Mouse (Mus musculus): Measurements from ENCODE around the gene Bptf. TPM values are rescaled to one million over a fixed set of nuclear protein-coding genes. Genes with fewer than 3 reads are reported as not detected.
A peak's percentile ranks its signal among the peaks of the same experiment; 100 is the strongest.
"Not testable (repeated sequence)": the region's sequence is repeated elsewhere in the genome, so short reads cannot be mapped to it uniquely, and the experiment has no call there.

Gene Bptf
- polyA plus RNA-seq, 1 experiment from 2014 or later: 41.0 TPM

DNA sequence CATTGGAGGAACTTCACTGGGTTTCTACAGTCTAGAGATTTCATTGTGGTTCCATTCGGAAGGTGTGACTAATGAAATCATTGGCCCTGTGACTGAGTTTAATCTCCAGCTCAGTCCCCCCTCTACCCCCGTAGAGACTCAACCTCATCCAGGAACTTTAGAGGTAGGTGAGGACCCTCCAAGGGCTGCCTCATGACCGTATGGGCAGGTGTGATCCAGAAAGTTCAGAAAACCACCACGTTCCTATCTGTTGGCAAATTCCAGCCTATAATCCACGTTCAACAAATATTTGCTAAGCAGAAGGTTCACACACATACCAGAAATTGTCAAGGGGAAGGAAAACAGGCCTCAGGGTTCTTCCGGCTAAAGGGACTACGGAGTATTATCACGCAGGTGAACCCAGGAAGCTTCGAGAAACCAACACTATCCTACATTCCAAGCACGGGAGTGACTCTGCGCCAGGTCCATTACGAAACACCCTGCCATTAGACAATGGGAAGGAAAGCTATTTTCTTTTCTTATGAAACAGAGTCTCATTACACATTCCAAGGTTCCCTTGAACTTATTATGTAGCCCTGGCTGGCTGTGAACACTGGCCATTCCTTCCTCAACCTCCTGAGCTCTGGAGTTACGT, 109.8 kb downstream of the Bptf start:
- H3K4me2 ChIP-seq (replicated peaks): no peak overlapping the region
- WGBS: 90% methylated on average over 13 of the region's 13 CpGs
- no peak for ATAC-seq (ENCODE audit: low FRiP score)
- peaks cover 32% of the 10 kb centered on the region for H3K4me1 ChIP-seq
- no peaks in the 10 kb centered on the region for H3K27me3 ChIP-seq
- H3K9me3 ChIP-seq (replicated peaks): no peaks in the 10 kb centered on the region
- H3K27ac ChIP-seq: no peak overlapping the region
- H3K36me3 ChIP-seq: no peaks in the 10 kb centered on the region
- no peak overlapping the region for H3K9ac ChIP-seq
- H3K4me3 ChIP-seq: no peak overlapping the region

DNA sequence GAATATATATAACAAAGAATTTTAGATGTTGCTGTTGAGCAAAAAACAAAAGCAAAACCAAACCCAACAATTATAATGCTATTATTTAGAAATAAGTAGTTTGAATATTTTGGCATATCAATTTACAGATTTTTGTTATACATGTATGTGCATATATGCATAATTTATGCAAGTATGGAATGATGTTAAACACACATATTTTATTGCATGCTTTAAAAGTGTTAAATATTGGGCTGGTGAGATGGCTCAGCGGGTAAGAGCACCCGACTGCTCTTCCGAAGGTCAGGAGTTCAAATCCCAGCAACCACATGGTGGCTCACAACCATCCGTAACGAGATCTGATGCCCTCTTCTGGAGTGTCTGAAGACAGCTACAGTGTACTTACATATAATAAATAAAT, 112.2 kb downstream of the Bptf start:
- H3K9me3 ChIP-seq (replicated peaks); H3K27ac ChIP-seq; H3K36me3 ChIP-seq; H3K4me3 ChIP-seq; H3K4me2 ChIP-seq (replicated peaks); H3K4me1 ChIP-seq; H3K27me3 ChIP-seq; ATAC-seq (ENCODE audit: low FRiP score); H3K9ac ChIP-seq: not testable (repeated sequence)
- 88% methylated on average over 5 of the region's 5 CpGs for WGBS

DNA sequence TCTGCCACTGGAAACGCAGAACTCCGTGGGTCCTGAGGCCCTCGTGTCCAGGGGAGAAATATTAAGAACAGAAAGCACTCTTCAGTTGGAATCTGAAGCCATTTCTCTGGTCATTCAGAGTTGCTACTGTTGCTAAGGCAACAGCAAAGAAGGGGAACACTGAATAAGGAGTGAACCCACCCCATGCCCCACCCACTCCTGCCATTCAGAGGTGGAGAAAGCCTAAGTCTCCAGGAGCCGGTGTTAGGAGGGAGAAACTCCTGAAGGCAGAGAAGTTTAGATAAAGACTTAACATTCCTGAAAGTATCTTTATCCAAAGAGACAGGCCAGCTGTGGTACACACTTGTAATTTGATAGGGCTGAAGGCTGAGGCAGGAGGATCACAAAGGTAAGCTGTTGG, 112.6 kb downstream of the Bptf start:
- Histone ChIP-seq H3K4me3 (no peak overlapping the region), H3K9ac (no peak overlapping the region), H3K27me3 (no peaks in the 10 kb centered on the region), H3K27ac (no peak overlapping the region), H3K4me2 (replicated peaks) (no peak overlapping the region), H3K4me1 (peaks cover 5% of the 10 kb centered on the region; the same call in 1 of the 2 replicates), H3K9me3 (replicated peaks) (no peaks in the 10 kb centered on the region), H3K36me3 (no peaks in the 10 kb centered on the region)
- no peak for ATAC-seq (ENCODE audit: low FRiP score)
- WGBS: 48% methylated on average over 4 of the region's 4 CpGs

DNA sequence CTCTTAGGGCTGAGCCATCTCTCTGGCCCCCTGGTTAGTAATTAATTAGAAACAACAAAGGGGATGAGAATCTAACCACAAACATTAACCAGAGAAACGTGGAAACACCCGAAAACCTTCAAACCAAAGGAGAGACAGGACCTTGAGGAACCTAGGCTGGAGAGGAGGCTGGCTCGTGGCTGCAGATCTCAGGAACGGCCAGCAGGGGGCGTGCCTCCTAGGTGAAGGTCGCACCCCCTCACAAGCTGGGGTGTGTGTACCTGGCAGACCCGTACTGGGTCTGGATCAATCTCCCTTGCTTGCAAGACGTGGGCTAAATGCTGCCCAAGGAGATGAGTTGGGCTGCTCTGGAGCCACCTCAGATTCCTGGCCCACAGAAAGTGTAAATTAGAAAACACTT, 113.3 kb downstream of the Bptf start:
- no peak for ATAC-seq (ENCODE audit: low FRiP score)
- no peak overlapping the region for H3K27ac ChIP-seq
- no peak overlapping the region for H3K4me3 ChIP-seq
- no peak overlapping the region for H3K9ac ChIP-seq
- H3K9me3 ChIP-seq (replicated peaks): 0 out of 2 replicates have a peak, but pooled peaks cover 3% of the 10 kb centered on the region
- H3K36me3 ChIP-seq: no peaks in the 10 kb centered on the region
- H3K4me1 ChIP-seq: no peaks in the 10 kb centered on the region
- 30% methylated on average over 8 of the region's 8 CpGs for WGBS
- no peak overlapping the region for H3K4me2 ChIP-seq (replicated peaks)
- H3K27me3 ChIP-seq: no peaks in the 10 kb centered on the region

DNA sequence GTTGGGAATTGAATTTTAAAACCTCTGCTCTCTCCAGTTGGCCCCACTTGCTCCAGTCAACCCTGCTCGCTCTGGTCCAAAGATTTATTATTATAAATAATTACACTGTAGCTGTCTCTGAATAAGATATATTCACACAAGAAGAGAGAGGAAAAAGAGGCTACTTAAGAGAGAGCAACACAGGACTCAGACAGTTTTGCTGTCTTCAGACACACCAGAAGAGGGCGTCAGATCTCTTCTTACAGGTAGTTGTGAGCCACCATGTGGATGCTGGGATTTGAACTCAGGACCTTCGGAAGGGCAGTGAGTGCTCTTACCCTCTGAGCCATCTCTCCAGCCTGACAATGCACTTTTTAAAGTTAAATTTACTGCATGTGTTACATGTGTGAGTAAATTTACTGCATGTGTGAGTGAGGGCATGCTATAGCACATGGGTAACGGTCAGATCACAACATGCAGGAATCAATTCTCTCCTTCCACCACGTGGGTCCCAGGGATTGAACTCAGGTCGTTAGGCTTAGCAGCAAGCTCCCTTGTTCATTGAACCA, 114.5 kb downstream of the Bptf start:
- no peaks in the 10 kb centered on the region for H3K36me3 ChIP-seq
- no peak overlapping the region for H3K4me2 ChIP-seq (replicated peaks)
- ATAC-seq (ENCODE audit: low FRiP score): no peak
- H3K9ac ChIP-seq: no peak overlapping the region
- H3K9me3 ChIP-seq (replicated peaks): 0 out of 2 replicates have a peak, but pooled peaks cover 3% of the 10 kb centered on the region
- H3K27ac ChIP-seq: no peak overlapping the region
- H3K4me3 ChIP-seq: no peak overlapping the region
- WGBS: 58% methylated on average over 6 of the region's 6 CpGs
- no peaks in the 10 kb centered on the region for H3K4me1 ChIP-seq
- no peaks in the 10 kb centered on the region for H3K27me3 ChIP-seq

DNA sequence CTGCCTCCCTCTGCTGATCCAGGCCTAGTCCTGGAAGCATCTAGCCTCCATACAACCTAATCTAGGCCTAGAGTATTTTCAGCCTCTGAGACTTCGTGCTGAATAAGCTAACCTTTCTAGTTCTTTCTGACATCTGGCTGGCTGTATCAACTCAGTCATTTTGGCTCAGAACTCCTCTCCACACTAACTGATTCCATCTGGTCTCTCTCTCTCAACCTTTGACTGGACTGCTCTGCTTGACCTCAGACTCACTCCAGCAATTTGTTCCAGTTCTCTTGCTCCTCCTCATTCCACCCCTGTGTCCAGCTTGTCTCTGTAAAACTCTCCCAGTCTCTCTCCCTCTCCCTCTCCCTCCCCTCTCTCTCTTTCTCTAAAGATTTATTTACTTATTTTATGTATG, 115.0 kb downstream of the Bptf start:
- no peak for ATAC-seq (ENCODE audit: low FRiP score)
- Histone ChIP-seq H3K4me3 (no peak overlapping the region), H3K27ac (no peak overlapping the region), H3K9ac (no peak overlapping the region), H3K4me1 (peaks cover under 1% of the 10 kb centered on the region; the same call in 1 of the 2 replicates), H3K27me3 (no peaks in the 10 kb centered on the region), H3K36me3 (no peaks in the 10 kb centered on the region), H3K9me3 (replicated peaks) (0 out of 2 replicates have a peak, but pooled peaks cover 3% of the 10 kb centered on the region), H3K4me2 (replicated peaks) (no peak overlapping the region)
- 57% methylated on average over 1 of the region's 1 CpGs for WGBS

DNA sequence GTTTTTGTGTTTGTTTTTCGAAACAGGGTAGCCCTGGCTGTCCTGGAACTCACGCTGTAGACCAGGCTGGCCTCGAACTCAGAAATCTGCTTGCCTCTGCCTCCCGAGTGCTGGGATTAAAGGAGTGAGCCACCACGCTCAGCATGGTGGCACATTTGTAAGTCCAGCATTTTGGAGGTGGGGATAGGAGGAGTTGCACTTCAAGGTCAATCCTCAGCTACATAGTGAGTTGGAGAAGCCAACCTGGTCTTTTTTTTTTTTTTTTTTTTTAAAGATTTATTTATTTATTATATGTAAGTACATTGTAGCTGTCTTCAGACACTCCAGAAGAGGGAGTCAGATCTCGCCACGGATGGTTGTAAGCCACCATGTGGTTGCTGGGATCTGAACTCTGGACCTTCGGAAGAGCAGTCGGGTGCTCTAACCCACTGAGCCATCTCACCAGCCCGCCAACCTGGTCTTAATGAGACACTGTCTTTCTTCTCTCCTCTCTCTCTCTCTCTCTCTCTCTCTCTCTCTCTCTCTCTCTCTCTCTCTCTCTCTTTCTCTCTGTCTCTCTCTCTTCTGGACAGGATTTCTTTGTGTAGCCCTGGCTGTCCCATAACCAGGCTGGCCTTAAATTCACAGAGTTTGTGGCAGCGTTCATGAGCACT, 116.3 kb downstream of the Bptf start:
- not testable (repeated sequence) for H3K27ac ChIP-seq; H3K4me2 ChIP-seq (replicated peaks); ATAC-seq (ENCODE audit: low FRiP score); H3K36me3 ChIP-seq; H3K27me3 ChIP-seq; H3K9me3 ChIP-seq (replicated peaks); H3K9ac ChIP-seq; H3K4me3 ChIP-seq; H3K4me1 ChIP-seq
- 75% methylated on average over 11 of the region's 11 CpGs for WGBS

DNA sequence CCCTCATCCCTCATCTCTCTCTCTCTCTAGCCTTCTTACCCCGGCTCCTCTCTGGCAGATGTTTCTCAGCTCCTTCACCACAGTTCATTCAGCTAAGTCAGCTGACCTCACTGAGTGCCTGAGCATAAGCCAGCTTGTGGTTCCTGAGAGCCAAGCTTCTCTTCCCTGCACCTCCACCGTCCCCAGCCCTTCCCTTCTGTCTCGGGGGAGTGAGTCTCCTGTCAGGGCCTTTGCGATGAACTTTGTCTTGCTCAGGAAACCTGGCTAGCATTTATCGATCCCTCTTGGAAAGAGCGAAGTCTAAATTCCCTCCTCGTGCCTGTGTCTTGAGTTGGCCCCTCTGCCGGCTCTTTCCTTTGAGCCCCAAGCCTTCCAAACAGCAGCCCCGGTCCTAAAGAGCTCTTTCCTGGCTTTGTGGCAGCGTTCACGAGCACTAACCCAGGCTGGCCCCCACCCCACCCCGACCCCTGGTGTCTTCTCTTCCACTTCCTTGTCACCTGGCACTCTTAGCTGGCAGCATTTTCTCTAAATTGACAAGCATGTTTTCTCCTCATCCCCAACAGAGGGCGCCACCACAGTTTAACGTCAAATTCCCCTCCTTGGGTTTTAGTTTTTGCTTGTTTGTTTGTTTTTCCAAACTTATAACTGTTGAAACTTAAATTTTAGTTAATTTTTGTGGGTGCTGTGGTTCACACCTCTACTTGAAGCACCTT, 117.2 kb downstream of the Bptf start:
- H3K4me2 ChIP-seq (replicated peaks): no peak overlapping the region
- H3K9me3 ChIP-seq (replicated peaks): 0 out of 2 replicates have a peak, but pooled peaks cover 3% of the 10 kb centered on the region
- no peak overlapping the region for H3K9ac ChIP-seq
- WGBS: 47% methylated on average over 14 of the region's 14 CpGs
- no peak overlapping the region for H3K27ac ChIP-seq
- peaks cover 3% of the 10 kb centered on the region for H3K4me1 ChIP-seq
- H3K4me3 ChIP-seq: no peak overlapping the region
- H3K27me3 ChIP-seq: no peaks in the 10 kb centered on the region
- no peaks in the 10 kb centered on the region for H3K36me3 ChIP-seq
- no peak for ATAC-seq (ENCODE audit: low FRiP score)

DNA sequence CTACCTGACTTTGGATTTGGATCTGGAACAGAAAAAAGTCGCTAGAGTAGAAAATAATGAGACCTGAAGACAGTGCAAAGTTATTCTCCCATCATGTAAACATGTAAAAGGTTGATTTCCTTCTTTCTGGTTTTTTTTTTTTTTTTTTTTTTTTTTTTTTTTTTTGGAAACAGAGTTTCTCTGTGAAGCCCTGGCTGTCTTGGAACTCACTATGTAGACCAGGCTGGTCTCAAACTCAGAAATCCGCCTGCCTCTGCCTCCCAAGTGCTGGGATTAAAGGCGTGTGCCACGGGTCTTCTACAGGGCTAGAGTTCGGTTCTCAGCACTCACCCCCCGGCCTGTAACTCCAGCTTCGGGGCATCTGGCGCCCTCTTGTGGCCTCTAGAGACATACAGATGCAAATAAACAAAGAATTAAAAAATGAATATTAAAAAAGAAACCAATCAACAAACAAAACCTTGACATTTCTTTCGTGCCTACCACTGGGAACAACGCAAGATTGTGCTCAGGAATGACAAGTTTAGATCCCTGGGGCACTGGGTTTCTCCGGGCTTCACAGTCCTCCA, 117.8 kb downstream of the Bptf start:
- 79% methylated on average over 11 of the region's 11 CpGs for WGBS
- H3K9ac ChIP-seq: no peak overlapping the region
- H3K27me3 ChIP-seq: no peaks in the 10 kb centered on the region
- H3K4me3 ChIP-seq: no peak overlapping the region
- H3K27ac ChIP-seq: no peak overlapping the region
- ATAC-seq (ENCODE audit: low FRiP score): no peak
- H3K9me3 ChIP-seq (replicated peaks): 0 out of 2 replicates have a peak, but pooled peaks cover 3% of the 10 kb centered on the region
- H3K4me2 ChIP-seq (replicated peaks): no peak overlapping the region
- no peaks in the 10 kb centered on the region for H3K36me3 ChIP-seq
- H3K4me1 ChIP-seq: peaks cover 3% of the 10 kb centered on the region

DNA sequence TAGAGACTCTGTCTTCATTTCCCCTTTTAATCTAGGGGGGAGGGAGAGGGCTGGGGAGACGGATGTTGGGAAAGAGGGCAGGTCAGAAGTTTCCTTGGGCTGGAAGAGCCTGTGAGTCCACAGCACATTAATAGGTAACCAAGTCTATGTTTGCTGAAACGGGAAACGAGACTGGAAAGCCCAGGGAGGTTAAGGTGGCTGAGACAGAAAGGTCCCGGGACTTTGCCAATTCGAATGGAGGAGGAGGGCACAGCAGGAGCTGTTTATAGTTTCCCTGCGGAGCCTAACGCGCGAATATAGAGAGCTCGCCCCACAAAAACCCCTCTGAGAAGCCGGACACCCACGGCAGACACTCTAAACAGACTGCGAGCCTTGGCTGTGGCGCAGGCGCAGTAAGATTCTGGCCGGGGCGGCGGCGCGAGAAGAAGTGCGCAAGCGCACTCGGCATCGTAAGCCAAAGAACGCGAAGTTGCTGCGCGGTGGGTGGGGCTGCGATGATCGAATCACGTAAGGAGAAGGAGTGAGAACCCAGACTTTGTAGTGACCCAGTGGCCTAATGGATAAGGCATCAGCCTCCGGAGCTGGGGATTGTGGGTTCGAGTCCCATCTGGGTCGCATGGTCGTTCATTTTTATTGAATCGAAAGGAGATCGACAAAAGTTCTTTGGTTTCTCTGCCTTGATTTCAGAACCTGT, 119.5 kb downstream of the Bptf start:
- Histone ChIP-seq H3K36me3 (no peaks in the 10 kb centered on the region), H3K9ac (peak overlapping the region; percentile 63), H3K27ac (peak overlapping the region; percentile 88), H3K9me3 (replicated peaks) (0 out of 2 replicates have a peak, but pooled peaks cover 3% of the 10 kb centered on the region), H3K4me2 (replicated peaks) (peak overlapping the region; percentile 52), H3K27me3 (no peaks in the 10 kb centered on the region; the same call in 1 of the 2 replicates), H3K4me3 (peak overlapping the region; percentile 51), H3K4me1 (peaks cover 3% of the 10 kb centered on the region)
- ATAC-seq (ENCODE audit: low FRiP score): peak; percentile 94
- WGBS: under 1% methylated on average over 37 of the region's 37 CpGs

DNA sequence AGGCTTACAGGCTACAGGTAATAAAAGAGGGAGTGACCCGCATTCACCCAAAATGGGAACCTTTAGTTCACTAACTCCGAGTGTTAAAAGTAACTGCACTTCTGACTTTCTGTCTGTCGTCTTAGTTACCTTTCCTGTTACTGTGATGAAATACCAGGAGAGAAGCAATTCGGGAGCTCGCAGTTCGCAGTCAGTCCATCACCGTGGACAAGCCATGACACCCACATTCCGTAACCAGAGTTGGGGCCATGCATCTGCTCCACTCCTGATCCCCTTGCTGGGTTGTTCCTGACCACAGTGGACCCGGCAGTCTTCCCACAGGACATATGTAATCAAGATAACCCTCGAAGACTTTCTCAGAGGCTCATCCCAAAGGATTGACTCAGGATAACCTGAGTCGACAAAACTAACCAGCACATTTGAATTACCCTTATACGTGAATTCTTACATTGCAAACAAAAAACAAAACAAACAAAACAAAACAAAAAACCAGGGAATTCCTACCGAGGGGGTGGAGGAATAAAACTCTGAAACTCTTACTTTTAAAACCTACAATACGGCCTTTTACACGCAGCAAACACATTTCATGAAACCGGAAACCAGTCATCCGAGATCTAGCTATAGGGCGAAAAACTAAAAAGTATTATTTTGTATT, 120.1 kb downstream of the Bptf start:
- Histone ChIP-seq H3K9me3 (replicated peaks) (0 out of 2 replicates have a peak, but pooled peaks cover 3% of the 10 kb centered on the region), H3K4me3 (peak overlapping the region; percentile 51), H3K9ac (peak overlapping the region; percentile 63), H3K27me3 (no peaks in the 10 kb centered on the region; the same call in 1 of the 2 replicates), H3K27ac (peak overlapping the region; percentile 88), H3K4me2 (replicated peaks) (peak overlapping the region; percentile 52), H3K36me3 (no peaks in the 10 kb centered on the region), H3K4me1 (peaks cover 3% of the 10 kb centered on the region)
- 44% methylated on average over 18 of the region's 18 CpGs for WGBS
- ATAC-seq (ENCODE audit: low FRiP score): no peak

Data from hindbrain, embryonic 12.5 days (tissue).